Mouse (Mus musculus) limb, embryonic 15.5 days (tissue): ENCODE results near the gene Mroh8. TPM values are rescaled to one million over a fixed set of nuclear protein-coding genes. Genes with fewer than 3 reads are reported as not detected.

Experiments used
- polyA plus RNA-seq: library from polyadenylated mRNA; unstranded; fragments of >200 nt; fragmentation: Nextera tagmentation; extraction: Ambion mirVana; gene quantifications from 2 replicates; pipeline ENCODE4 v1.2.1, GENCODE M21; 2015

The Mroh8 gene
- polyA plus RNA-seq, 1 experiment from 2014 or later = 1.0 TPM

Other genes with a start within 250 kb of the Mroh8 start
- gene Soga1, start 200.3 kb downstream of the Mroh8 start, polyA plus RNA-seq = 2.3 and 2.9 TPM in 2 replicates
- not detected in 2 replicates for gene Tldc2, start 192.5 kb downstream of the Mroh8 start, polyA plus RNA-seq
- 21.4 and 24.1 TPM in 2 replicates for gene Samhd1, start 144.3 kb downstream of the Mroh8 start, polyA plus RNA-seq
- 17.3 and 18.0 TPM in 2 replicates for gene Rbl1, start 75.0 kb downstream of the Mroh8 start, polyA plus RNA-seq
- gene Rpn2, start 532 bp downstream of the Mroh8 start, polyA plus RNA-seq = 342 and 349 TPM in 2 replicates
- gene Ghrh, start 68.0 kb upstream of the Mroh8 start, polyA plus RNA-seq = not detected in 2 replicates
- 87.6 and 87.9 TPM in 2 replicates for gene Manbal, start 88.0 kb upstream of the Mroh8 start, polyA plus RNA-seq
- 14.8 and 18.5 TPM in 2 replicates for gene Src, start 138.9 kb upstream of the Mroh8 start, polyA plus RNA-seq